Mouse (Mus musculus) testis, adult 2 months (tissue): ENCODE measurements around the gene 1700017B05Rik.

Source experiments
- CTCF ChIP-seq: fragments of 200-500 bp; IDR thresholded peaks from 2 replicates; pipeline ENCODE4 v1.5.1; 2012; ENCODE audit warnings: low read depth, mild to moderate bottlenecking, inconsistent platforms, low read length, moderate library complexity; ENCODE audit not compliant: control insufficient read depth, insufficient read depth, insufficient replicate concordance
- POLR2A ChIP-seq: fragments of 200-500 bp; IDR thresholded peaks from 2 replicates; pipeline ENCODE4 v1.6.1; 2012; ENCODE audit warnings: low read depth, mild to moderate bottlenecking, inconsistent platforms, low read length, moderate library complexity; ENCODE audit not compliant: control insufficient read depth

GRCm38 (mm10) chr9:57294905-57295304 is 32.5 kb upstream of the 1700017B05Rik start:
- TF ChIP-seq CTCF (no peak), POLR2A (no peak)
